Mouse (Mus musculus): ENCODE measurements at regions not wholly inside any gene's neighbourhood (a gene's known extent, or its start where the extent isn't known, plus 50 kb on each side); places are given as distances from the start of the nearest gene placed in this dataset.

GRCm38 (mm10) chr13:4772324-4772723, 163.3 kb upstream of the Akr1e1 start:
- TF ChIP-seq CTCF (IDR thresholded peaks at IDR 0.05; ENCODE audit: borderline replicate concordance, extremely low read depth, insufficient read depth, insufficient read length) (no peak), POLR2A (IDR thresholded peaks at IDR 0.05; ENCODE audit: borderline replicate concordance, extremely low read depth, insufficient read depth, insufficient read length, poor library complexity, severe bottlenecking) (no peak)
